Mouse (Mus musculus) lung, postnatal 4 days (tissue): Measurements from ENCODE around the gene Rxfp3.
"Not testable (repeated sequence)": the region's sequence is repeated elsewhere in the genome, so short reads cannot be mapped to it uniquely, and the experiment has no call there.

ENCODE experiments used
- DNase-seq, 2 experiments: peaks; one replicate each; pipeline ENCODE4 v3.0.0; 2021

Gene Rxfp3

DNA sequence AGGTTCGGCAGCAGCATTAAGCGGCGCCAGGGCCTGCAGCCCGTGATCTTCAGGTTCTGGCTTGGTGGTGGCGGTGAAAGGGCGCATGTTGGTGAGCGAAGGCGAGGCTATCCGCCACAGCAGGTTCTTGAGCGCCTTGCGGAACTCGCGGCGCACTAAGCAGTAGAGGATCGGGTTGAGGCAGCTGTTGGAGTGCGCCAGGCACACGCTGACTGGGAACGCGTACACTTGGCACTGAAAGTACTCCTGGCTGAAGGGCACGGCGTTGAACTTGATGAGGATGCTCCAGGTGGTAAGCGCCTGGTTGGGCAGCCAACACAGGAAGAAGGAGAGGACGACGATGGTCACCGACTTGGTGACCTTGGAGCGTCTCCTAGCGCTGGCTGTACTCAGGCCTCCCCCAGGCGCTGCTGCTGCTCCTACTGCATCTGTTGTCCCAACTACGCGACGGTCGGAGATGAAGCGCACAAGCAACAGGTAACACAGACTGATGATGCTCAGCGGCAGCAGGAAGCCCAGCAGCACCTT lies 1.8 kb downstream of the Rxfp3 start:
- peak in 1 of 2 experiments; percentile 20 for DNase-seq

DNA sequence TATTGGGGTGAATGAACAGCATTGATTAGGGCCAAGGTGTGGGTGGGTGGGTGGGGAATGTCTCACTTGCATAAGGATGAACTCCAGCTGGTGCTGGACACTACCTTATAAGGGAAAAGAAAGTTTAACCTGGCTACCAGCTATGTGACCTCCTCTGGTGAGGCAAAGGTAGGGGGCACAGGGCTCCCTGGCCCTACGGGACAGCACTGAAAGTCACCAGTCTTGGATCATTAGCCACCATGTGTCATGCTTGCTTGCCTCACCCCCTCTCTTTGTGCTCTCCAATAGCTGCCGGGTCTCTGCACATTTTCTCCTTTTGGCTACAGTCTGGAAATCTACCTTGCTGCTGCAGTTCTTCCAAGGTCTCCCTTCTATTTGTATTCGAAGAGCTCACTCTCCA lies 7.6 kb downstream of the Rxfp3 start:
- DNase-seq, result no peak

DNA sequence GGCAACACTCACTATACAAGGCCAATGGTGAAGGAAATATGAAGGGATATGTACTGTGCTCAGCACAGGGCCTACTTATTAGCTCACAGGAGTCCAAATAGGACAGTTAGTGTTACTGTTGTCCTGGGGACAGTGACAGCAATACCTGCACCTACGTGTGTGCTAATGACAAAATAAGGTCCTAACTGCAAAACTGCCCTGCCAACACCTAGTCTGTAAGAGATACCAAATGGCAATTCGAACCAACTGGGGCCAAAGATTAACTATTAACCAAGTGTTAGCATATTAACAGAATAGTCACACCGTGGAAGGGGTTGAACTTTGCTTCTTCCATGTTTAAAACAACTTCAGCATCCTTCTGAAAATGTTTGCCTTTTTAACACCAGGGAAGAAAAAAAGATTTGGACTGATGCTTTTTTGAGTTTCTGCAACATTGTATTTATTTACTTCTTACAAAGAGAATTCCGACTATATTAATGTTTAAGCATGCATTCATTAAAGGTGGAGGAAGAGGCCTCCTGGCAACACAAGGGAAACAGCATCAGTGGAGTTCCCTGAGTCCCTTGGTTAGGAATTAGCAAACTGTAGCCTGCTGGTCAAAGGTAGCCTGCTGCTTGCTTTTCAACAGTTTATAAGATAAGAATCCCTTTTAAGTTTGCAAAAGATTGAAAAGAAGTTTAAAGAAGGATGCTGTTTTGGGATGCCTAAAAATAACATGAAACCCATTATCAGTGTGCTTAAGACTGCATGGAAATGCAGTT lies 10.8 kb downstream of the Rxfp3 start:
- DNase-seq, result no peak

DNA sequence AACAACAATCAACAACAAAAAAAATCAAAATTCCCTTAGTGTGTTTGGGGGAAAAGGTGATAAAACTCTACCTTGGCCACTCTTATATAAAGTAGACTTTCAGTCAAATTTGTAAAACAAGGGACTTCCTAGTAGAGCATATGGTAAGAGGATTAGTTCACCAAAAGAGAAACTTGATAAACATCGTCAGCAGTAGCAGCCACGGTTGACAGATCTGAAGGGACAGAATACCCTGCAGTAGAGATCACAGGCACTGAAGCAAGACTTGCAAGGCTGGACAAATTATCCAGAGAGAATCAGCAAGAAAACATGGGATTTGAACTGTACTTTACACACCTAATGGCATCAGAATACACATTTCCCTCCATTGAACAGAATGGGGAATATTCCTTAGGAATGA lies 22.9 kb downstream of the Rxfp3 start:
- DNase-seq, result no peak

DNA sequence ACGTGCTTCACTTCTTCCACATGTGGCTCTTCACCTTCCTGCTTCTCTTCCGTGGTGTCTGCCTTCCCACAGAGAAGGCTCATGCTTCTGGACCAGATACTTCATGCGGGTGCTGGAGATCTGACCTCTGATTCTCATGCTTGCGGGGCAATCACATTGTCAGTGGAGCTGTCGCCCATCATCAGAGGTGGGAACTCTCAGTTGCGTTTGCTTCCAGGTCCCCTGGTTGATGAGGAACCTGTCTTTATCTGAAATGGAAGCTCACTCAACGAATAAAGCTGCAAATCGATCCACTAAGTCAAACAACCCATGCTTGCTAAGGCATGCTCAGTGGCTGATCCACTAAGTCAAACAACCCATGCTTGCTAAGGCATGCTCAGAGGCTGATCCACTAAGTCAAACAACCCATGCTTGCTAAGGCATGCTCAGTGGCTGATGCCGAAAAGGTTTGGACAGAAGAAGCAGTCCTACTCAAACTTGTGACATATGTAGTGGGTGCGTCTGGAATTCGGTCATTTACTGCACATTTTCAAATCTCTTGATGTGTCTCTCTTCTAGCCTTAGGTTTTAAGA lies 26.7 kb downstream of the Rxfp3 start:
- DNase-seq, result no peak

DNA sequence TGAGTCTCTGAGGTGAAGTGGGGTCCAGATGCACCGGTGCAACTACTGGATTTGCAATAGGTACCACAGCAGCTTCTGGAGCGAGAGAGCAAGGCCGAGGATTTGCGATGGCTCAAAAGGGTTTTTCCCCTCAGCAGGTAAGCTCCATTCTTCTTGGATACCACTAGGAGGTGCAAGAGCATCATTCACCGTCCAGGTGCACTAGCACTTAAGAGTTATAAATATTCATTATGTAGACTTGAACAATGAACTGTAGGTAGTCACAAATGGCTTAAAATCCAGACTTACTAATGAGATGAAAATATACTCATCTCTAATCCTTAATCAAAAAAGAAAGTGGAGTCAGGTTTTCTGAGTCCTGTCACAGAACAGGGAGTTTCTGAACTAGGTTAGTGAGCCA lies 29.0 kb downstream of the Rxfp3 start:
- no peak for DNase-seq

DNA sequence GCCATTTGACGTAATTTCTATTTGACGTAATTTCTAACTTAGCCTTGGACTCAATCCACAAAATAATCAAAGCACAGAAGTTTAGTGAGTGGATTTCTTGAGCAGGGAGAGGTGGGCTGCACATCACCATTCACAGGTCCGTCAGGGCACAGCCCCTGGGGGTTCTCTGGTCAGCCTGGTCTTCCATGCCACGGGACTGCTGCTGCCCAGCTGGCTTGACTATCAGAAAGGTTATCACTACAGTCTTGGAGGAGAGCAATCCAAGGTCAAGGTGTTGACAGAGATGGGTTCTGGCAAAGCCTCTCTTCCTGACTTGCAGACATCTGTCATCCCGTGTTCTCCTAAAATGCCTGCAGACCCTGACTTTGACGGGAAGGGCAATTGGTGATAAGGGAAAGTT lies 33.1 kb downstream of the Rxfp3 start:
- no peak for DNase-seq

DNA sequence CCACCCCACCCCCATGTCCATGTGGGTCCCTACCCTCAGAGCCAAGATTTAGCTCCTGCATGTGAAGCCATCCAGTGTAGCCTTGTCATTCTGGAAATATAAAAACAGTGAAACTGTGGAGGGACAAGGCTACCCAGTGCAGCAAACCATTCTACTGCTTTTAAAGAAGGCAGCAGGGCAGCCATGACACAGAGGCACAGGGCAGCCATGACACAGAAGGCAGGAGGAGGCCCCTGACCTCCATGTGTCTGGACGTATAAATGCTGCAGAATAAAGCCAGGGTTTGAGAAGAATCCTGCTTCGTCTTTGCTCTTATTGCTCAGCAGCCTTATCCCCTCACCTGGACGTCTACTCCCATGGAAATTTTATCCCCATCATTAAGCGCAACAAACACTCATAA lies 34.0 kb downstream of the Rxfp3 start:
- no peak for DNase-seq

DNA sequence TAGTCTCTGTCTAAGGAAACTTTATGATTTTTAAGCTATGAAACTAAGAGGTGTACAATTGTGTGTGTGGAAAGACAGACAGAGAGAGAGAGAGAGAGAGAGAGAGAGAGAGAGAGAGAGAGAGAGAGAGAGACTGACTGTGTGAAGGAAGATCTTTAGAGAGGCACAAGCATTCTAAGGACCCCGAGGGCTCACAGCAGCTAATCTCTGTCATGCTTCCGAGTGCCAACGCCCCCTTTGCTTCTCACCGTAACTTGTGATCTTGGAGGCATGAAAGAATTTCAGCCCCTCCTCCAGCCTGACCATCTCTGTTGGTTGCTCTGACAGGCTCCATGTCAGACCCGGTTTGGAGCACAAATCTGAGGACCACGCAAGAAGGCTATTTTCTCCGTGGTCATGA lies 37.4 kb downstream of the Rxfp3 start, which contains the start of gene Slc45a2:
TSS of gene Slc45a2 (plus strand) at position 301 of the 400 bp plus-strand sequence.
- no peak for DNase-seq

DNA sequence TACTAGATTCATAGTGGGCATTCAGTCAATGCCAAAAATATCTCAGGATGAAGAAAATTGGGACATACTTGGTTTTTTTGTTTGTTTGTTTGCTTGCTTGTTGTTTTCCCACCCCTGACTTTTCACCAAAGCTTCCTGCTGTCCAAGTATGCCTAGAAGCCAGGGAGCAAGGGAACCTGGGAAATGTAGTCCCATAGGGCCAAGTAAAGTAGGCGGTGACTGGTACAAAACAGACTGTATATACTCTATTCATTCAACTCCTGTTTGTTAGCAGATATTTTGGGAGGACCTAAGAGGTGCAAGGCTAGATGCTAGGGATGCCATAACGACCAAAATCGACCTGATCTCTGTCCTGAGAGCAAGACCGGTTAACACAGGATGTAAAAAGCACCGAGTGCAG lies 38.0 kb downstream of the Rxfp3 start:
- DNase-seq, result no peak

DNA sequence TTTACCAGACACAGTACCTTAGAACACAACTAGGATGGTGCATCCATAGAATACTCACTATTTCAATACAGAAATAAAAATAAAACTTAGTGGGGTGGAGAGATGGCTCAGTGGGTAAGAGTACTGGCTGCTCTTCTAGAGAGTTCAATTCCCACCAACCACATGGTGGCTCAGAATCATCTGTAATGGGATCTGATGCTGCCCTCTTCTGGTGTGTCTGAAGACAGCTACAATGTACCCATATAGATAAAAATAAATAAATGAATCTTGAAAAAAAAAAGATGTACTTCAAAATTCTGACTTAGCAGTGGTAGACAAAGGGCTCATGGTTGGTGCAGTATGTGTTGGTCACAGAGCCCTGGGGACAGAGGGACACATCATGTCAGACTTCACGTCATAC lies 46.2 kb downstream of the Rxfp3 start:
- no peak for DNase-seq

DNA sequence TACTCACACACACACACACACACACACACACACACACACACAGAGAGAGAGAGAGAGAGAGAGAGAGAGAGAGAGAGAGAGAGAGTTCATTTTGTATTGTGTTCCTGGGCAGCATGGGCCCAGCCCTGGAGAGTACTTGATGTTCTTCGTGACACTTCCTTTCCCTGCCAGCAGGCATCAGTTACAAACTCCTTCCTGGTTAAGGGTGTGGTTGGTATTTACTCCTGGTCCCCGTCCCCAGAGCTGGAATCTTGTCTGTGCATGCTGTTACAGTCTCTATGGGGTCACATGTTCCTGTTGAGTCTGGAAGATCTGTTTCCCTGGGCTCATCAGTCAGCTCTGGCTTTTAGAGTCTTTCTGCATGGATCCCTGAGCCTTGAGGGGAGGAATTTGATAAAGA lies 47.4 kb downstream of the Rxfp3 start:
- DNase-seq, result no peak

DNA sequence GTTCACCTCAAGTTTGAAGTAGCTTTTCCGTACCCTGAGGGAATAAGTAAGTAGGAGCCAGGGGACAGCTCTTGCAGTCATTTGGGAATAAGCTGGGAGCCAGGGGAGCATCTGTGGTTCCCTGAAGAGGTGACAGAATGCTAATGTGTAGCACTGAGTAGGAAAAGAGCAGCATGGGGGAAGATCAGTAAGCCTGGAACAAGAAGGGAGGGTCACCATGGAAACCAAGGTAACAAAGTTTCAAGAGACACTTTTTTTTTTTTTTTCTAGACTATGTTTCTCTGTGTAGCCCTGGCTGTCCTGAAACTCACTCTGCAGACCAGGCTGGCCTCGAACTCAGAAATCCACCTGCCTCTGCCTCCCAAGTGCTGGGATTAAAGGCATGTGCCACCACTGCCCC lies 51.3 kb downstream of the Rxfp3 start:
- DNase-seq, result not testable (repeated sequence)

DNA sequence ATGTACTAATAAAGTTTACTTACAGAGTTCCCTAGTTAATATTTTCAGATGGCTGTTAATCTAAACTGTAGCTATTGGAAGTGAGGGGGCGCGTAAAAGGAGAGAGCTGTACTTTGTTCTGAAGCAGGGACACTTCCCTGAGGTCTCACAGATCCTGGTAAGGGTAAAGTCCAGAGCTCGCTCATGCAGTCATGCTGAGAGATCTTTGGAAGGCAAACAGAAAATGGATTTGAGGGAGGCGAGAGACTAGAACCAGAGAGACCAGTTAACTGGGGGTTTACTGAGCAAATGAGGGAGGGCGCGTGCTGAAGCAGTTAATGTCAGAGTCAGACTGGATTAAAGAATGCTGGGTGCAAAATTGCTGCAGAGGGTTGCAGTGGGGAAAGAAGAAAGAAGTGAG lies 52.0 kb downstream of the Rxfp3 start:
- DNase-seq, result no peak
